Mouse (Mus musculus) olfactory bulb, adult 2 months (tissue): ENCODE measurements at regions not wholly inside any gene's neighbourhood (a gene's known extent, or its start where the extent isn't known, plus 50 kb on each side); places are given as distances from the start of the nearest gene placed in this dataset.

Source experiments
- CTCF ChIP-seq: fragments of 200-500 bp; IDR thresholded peaks from 2 replicates; pipeline ENCODE4 v1.5.1; 2012; ENCODE audit warnings: low read depth, mild to moderate bottlenecking, low read length, moderate library complexity; ENCODE audit not compliant: insufficient read depth
- POLR2A ChIP-seq: fragments of 200-500 bp; IDR thresholded peaks from 2 replicates; pipeline ENCODE4 v1.6.1; 2012; ENCODE audit warnings: mild to moderate bottlenecking, low read depth, low read length, moderate library complexity; ENCODE audit not compliant: insufficient read depth

GRCm38 (mm10) chr3:128149216-128149615 lies 253.1 kb upstream of the Fam241a start:
- TF ChIP-seq CTCF (no peak), POLR2A (no peak)
